Mouse (Mus musculus) layer of hippocampus, adult 9-10 months (tissue): ENCODE measurements around the gene Slc4a1ap.
"Not testable (repeated sequence)": the region's sequence is repeated elsewhere in the genome, so short reads cannot be mapped to it uniquely, and the experiment has no call there.

Experiments used
- DNase-seq: peaks from one replicate; pipeline ENCODE4 v3.0.0; 2022; ENCODE audit warnings: low spot score

The Slc4a1ap gene

DNA sequence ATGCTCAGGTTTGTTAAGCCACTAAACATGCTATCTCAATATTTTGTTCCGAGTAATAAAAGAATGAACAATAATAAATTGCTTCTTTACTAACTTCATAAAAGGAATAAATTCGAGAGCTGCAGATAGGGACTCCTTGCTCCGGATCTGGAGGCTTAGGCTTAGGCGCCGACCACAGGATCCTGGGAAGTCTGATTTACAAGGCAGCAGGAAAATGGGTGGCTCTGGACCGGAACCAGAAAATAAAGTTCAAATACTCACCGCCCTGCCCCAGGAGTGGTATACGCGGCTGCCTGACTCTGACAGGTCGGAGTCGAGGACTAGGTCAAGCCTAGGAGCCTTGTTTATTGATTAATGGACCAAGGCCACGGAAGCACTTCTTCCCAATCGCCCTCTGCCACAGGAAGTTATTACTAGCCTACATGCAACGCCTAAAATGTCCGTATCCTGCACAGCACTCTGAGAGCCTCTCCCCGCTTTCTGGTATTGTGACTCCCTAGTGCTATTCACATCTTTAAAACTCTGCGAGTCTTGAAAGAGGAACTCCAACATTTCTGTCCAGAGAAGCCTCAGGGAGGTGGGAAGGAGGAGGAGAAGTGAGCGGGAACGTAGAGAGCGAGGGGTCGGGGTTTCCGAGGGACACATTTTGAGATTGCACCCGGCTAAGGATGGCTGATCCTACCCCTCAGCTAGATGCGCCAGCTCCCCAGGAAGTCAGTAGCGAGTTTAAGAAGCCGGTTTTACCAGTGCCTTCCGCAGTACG, at the start of gene Slc4a1ap:
Gene Slc4a1ap (plus strand): TSS at position 642 of the 763 bp plus-strand sequence.
- DNase-seq, result peak; percentile 81

DNA sequence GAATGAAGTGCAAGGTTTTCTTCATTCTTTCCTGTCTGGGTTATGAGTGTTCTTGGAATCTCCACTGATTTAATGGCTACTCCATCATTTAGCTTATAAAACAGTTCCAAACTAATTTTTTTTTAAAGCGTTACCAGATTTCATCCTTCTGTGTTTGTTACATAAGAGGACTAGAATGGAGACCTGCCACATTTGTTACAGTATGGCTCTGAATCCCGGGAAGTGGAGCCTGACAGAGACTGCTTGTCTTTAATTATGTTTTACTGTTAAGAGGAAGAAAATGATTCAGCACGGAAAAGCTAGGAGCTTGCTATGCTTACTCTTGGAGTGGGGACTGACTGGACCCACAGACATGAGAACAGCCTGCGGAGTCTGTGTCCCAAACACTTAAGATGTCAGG, 46.3 kb upstream of the Slc4a1ap start:
- peak; percentile 24 for DNase-seq

DNA sequence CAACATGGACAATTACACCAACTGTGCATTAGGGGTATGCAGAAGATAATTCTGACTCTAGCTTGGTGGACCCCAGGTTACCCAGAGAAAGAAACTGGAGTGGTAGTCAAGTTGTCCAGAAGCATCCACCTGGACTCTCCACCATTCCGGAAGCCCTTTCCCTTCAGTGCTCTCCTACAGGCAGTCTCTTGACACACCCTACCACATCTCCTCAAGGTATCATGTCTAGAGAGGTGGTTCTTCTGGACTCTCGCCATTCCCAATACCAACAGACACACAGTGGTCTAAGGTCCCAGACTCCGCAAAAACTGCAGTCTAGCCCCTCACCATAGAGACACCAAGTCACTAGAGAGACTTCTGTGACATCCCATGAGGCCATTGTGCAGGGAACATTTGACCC, 41.4 kb upstream of the Slc4a1ap start, which contains the start of gene 4930548H24Rik:
Gene 4930548H24Rik (plus strand): TSS at position 301 of the 400 bp plus-strand sequence.
- no peak for DNase-seq

DNA sequence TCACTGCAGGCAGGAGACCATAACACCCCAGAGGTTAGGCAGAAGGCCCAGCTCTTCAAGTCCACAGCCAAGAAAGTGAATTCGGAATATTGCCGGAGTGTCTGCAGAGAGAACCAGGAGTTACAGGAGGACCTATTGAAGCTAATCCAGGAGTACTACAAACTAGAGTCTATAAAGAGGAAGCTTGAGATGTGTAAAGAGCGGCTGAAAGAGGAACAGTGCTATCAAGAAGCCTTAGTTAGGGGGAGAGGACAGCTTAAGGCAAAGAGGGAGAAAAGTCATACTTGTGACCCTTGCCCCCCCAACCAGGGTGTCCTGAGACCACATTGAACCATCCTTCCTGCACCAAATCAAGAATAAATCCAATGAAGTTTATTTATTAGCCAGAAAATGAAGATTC, 38.9 kb upstream of the Slc4a1ap start:
- DNase-seq, result no peak

DNA sequence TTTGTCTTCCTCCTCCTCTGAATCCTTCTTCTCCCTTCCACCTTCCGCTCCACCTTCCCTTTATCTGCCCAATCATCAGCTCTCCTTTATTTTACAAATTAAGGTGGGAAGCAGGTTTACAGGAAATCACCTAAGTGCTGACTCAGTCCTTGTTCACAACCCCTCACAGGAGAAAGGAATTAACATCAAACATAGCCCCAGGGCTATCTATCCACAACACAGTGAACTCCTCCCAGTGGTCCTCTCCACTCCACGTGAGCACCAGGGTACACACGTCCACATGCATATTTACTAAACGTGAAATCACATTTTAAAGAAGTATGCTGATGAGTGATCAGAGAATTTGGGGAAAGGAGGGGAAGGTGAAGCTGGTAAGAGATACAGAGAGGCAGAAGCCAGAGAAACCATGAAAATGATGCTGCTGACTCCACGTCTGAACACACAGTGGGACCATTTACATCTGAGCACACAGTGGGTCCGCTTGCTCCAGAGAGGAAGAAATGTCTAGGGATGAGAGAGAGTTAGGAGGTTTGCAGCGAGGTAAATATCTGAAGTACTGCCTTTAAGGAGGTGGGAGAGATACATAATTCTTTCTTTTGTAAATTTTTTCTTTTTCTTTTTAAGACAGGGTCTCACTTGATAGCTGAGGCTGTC, 37.6 kb upstream of the Slc4a1ap start:
- DNase-seq, result no peak

DNA sequence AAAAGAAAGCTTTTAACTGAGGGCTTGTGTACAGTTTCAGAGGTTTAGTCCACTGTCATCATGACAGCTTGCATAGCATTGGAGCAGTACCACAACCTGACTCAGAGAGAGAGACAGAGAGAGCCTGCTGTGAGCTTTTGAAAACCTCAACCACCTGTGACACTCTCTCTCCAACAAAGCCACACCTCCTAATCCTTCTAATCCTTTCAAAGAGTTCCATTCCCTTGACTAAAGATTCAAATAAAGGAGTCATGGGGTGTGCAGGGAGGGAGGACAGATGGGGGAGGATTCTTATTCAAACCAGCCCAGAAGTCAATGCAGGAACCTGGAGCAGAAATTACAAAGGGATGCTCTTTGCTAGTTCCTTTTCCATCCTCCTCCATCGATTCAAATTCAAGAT, 34.8 kb upstream of the Slc4a1ap start:
- no peak for DNase-seq

DNA sequence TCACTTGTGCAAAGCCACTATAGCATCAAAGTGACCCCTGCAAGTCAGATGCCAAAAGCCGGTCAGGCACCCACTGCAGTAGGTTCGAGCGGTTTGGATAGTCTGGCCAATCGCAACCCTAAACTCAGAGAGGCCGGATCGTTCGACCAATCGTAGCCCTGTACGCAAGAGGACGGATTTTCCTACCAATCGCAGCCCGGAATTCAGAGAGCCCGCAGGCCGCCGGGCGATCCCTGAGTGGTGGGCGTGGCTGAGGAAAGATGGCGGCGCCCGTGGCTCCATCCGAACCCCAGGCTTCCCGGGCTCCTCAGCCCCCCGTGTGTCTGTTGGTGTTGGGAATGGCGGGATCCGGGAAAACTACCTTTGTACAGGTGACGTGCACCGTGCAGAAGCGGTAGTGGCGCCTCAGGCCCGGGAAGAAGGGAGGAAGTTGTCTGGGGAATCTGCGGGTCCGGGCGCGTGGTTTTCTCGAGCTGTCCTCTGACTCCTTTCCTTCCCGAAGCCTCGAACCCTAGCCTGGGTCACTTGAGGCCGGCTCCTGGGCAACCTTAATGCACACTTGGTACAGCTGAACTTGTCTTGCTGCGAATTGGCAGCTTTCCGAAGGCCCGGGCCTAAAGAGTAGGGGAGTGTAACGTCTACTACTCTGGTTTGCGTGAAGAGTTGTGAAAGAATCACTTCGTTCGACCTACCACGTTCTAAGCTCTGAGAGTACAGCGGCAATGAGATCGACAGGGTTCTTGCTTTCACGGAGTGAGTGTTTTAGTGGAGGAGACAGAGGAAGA, 32.1 kb upstream of the Slc4a1ap start, which contains the start of gene Gpn1:
Gene Gpn1 (plus strand): TSS at position 229 of the 785 bp plus-strand sequence.
- DNase-seq, result peak; percentile 83

DNA sequence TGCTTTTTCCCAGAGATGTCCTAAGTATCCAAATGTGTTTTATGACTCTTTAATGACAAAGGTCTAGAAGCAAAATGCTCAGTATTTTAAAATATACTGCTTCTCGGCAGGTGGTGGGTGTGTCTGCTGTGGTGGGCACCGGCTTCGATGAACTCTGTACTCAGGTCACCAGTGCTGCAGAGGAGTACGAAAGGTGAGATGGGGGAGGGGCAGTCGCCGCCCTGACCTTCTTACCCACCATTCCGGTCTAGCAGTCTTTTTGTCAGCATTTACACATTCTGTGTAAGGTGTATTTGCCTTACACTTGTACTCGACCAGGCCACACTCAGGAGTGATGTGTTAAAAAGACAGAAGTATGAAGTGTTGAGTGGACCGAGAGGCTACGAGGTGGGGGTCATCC, 22.0 kb upstream of the Slc4a1ap start:
- DNase-seq, result no peak

DNA sequence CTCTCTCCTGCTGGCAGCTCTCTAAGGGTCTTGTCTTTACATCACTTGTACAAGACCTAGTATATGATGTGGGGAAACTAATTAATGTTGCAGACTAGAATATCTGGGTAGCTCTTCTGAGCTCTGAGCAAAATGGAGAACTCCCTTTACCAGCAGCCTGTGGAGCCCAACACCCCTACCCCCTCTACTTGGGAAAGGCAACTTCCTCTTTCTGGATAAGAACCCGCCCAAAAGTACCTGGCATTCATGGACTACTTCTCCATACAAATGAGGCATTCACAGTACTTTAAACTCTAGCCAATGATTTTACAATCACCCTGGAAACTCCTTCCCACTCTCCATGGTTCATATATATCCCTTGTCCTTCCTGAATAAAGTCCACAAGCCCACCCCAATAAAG, 14.3 kb upstream of the Slc4a1ap start:
- DNase-seq, result no peak

DNA sequence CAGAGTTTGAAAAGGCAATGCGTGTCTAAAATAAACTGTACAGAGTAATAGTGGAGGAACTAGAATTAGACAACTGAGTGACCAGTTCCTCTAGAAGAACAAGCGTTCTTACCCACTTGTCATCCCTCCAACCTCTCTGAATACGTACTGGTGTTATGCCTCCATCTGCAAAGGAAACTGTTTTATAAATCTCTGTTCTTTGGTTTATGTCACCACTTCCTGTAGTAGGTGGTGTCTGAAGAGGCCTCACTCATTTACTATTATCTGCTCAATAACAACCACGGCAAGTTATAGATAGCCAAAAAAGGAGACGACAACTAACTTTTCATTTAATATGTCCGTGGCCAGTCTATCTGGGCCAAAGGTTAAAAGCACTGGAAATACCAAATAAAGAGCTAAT, 6.2 kb upstream of the Slc4a1ap start:
- DNase-seq, result no peak

DNA sequence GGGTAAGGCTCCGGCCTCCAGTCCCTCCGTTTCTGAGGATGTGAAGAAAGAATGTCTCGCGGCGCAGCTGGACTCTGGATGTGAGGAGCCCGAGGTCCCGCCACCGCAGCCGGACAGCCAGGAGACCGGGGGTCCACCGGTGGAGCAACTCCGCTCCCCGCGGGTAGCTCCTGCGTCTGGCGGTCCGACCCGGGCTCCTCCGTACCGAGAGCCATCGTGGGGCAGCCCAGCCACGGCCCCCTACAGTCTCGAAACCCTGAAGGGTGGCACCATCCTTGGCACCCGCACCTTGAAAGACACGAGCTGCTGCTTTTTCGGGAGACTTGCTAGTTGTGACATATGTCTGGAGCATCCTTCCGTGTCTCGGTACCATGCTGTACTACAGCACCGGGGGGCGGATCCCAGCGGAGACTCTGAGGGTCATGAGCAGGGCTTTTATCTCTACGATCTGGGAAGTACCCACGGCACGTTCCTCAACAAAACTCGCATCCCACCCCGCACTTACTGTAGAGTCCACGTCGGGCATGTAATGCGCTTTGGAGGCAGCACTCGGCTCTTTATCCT, 404 bp downstream of the Slc4a1ap start:
- DNase-seq, result no peak

DNA sequence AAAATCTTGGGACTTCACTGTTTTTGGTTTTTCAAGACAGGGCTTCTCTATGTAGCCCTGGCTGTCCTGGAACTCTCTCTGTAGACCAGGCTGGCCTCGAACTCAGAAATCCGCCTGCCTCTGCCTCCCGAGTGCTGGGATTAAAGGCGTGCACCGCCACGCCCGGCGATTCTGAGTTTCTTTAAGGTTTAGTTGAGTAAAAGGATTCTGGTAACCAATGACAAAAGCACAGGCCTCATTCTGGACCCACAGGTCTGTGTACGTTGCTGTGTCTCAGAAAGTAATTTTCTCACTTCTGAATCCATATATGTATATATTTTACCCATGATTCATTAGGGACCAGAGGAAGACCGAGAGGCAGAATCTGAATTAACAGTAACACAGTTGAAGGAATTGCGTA, 912 bp downstream of the Slc4a1ap start, which contains the start of gene Supt7l:
Gene Supt7l (minus strand): TSS at position 101 of the 400 bp plus-strand sequence.
- DNase-seq, result not testable (repeated sequence)

DNA sequence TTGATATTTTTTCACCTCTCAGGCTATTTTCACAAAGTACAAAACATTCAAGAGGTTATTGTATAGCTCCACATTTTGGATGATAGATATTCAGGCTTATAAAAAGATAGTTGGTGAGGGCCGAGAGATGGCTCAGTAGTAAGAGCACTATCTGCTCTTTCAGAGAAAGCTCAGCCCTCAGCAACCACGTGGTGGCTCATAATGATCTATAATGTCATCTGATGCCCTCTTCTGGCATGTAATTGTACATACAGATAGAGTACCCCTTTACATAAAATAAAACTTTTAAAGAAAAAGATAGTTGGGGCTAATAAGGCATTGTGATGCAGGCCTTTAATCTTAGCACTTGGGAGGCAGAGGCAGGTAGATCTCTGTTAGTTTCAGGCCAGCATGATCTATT, 1.8 kb downstream of the Slc4a1ap start:
- no peak for DNase-seq

DNA sequence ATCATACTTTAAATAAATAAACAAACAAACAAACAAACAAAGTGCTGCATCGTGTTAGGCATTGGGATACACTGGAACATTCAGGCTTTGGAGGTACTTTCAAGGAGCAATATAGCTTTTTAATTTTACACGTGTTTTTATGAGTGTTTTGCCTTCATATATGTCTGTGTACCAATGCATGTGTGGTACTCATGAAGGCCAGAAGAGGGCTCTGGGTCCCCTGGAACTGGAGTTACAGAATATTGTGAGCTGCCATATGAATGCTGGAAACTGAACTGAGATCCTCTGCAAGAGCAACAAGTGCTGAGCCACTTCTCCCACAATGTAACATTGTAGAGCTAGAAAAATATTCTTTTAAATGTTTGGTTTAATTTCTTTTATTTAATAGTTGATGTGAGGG, 8.4 kb downstream of the Slc4a1ap start:
- DNase-seq, result no peak

DNA sequence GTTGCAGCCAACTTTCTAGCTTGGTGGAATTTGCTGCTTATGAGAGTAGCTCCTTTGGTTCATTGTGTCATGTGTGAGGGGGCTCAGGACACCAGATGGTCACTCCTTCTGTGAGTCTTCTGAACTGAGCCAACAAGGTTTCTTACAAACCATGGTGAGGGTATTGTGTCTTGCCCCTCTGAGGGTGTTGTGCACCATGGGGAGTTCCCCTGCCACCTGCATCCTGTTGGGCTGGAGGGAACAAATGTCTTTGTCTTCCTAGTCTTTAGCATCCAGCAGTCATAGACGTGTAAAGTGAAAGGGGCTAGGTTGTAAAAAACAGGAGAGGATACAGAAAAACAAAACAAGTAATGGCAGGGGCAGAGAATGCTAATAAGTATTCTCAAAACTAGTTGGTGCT, 32.6 kb downstream of the Slc4a1ap start:
- no peak for DNase-seq

DNA sequence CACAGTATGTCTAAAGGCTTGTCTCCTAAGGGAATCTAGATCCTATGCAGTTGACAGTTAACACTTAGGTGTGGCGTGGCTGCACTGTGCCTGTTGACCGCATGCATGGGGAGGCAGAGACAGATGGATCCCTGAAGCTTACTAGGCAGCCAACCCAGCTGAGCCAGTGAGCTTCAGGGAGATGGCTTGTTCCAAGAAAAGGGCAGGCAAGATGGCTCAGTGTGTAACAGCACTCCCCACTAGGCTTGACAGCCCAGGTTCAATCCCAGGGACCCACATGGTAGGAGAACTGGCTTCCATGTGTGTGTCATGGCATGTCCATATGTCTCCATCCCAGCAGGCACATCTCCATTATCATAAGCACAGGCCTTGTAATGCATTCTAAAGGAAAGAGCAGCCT, 33.6 kb downstream of the Slc4a1ap start:
- DNase-seq, result no peak

DNA sequence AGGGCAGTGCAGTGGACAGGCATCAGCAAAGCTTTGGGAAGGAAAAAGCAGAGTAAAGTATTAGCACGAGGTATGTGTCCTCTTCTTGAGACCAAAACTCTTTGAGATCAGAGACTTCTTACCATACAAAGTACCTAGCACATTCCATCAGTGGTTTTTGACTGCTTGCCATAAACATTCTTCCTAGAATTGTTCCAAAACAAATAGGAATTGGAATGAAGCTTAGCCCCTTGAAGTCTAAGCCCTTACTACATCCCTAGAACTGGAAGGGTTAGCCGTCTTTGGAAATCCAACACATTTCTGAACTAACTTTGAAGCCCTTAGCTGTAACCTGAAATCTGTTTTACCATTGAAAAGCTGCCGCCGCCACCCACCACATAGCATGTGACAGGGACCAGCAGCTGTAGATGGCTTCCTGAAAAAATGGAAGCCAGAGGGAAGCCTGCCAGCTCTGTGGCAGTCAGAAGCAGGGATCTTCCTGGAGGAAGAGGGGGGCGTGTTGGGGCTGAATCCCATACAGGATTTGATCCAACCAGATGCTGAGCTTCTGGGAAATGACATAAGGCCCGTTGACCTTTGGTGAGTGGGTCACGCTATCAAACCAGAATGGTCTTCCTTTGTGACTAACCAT, 35.4 kb downstream of the Slc4a1ap start:
- DNase-seq, result peak; percentile 40

DNA sequence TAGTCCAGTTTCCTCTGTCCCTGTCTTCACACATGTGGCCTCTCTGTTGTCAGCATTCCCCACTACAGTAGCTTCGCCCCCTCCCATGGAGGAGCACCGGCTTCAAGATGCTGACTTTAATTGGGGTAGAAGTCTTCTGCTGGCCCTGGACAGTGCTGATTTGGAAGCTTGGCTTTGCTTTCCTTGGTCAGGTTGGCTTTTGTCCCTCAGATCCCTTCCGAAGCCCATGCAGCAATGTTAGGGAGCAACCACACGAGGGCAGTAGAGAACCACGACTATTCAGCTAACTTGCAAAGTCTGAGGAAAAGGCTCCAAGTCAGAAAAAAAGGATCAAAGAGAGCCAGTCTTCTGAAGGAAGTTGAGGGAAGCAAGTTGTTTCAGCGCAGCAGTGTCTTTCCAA, 36.7 kb downstream of the Slc4a1ap start:
- peak; percentile 55 for DNase-seq

DNA sequence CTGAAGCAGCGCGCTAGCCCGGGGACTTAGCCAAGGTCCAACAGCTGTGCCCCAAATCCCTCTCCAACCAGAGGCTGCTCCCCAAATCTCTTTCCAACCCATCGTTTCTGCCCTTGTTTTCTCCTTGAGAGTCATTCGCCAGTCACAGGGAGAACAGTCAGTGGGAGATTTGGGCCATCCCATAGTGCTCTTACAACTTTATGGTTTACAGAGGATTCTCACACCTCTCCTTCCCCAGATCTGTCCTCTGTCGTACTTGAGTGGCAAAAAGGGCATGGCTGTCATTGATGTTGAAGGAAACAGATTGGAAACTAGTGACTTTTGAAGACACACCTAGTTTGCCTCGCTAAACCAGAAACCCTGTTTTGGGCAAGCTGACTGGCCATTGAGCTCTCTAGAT, 37.1 kb downstream of the Slc4a1ap start:
- DNase-seq, result no peak

DNA sequence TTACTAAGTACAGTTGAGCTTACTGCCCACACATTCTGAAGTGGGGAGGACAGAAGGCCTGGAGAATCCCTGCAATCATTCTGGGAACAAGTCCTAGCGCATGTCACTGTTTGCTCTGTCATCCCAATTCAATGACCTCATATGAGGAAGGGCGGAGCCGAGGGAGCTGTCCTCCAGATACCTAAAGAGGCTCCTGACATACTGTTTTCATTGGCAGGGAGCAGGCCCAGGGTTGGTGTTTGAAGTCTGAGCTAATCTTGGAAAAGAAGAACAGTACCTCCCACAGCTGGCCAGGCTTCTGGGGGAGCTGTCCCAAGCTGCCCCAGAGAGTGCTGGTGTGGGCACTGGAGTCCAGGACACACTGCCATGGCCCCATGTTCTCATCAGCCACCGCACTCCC, 38.2 kb downstream of the Slc4a1ap start:
- no peak for DNase-seq

DNA sequence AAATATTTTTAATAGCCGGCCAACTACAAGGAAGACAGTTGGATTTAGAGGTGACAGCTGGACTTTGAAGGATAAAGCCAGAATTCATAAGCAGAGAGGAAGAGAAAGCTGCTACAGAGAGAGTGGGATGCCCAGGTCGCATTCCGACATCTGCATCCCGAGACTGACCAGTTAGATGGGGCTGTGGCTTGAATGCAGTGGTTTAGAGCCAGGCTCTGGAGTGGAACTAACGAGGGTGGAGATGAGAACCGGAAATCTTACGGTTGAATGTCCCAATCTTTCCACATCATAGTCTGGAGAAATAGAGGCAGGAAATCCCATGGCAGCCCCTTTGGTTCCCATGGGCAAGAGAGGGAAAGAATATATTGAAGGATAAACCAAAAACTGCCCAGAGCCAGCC, 39.2 kb downstream of the Slc4a1ap start:
- DNase-seq, result no peak

DNA sequence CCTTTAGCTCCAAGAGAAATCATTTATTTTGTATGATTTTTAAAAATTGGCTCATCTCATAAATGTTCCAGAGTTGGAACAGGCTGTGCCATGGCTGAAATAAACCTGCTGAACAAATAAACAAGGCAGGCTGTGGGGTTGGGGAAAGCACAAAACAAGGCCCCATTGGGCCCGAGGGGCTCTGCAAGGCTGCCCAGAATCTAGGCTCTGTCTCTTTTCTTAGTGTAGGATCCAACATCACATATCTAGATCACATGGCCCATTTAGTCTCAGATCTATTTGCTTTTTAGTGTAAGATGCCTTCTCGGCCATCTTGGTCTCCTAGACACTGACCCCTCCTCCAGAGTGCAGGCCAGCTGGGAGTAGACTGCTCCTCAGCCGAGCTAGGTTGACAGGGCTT, 39.7 kb downstream of the Slc4a1ap start:
- no peak for DNase-seq
